Mouse (Mus musculus): ENCODE measurements around the gene Sema6b.

DNA sequence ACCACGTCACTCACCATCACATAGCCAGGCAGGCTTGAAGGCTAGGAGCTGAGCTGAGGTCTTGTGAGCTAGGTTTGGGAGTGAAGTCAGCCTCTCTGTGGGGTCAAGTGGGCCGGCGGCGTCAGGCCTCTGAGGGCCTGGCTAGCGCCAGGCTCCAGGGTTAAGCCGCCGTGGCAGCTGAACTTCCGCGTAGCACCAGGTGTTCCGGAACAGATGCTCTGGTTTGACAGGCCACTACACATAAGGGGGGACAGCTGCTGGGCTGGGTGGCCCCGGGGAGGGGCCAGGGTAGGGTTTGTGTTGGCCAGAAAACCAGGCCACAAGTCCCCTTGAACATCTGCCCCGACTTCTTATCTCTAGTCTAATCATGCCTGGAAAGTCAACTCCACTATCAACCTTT is 7.3 kb upstream of the Sema6b start:
- TF ChIP-seq POLR2A (IDR thresholded peaks at IDR 0.05; ENCODE audit: insufficient read length, low read depth) (no peak), MAX (IDR thresholded peaks at IDR 0.05; ENCODE audit: low read depth) (no peak), E2F4 (IDR thresholded peaks at IDR 0.05; ENCODE audit: insufficient read depth) (no peak)

Measured in myocyte (in vitro differentiated cells).